Mouse (Mus musculus): Measurements from ENCODE around the gene Spaca4.

Spaca4 gene

DNA sequence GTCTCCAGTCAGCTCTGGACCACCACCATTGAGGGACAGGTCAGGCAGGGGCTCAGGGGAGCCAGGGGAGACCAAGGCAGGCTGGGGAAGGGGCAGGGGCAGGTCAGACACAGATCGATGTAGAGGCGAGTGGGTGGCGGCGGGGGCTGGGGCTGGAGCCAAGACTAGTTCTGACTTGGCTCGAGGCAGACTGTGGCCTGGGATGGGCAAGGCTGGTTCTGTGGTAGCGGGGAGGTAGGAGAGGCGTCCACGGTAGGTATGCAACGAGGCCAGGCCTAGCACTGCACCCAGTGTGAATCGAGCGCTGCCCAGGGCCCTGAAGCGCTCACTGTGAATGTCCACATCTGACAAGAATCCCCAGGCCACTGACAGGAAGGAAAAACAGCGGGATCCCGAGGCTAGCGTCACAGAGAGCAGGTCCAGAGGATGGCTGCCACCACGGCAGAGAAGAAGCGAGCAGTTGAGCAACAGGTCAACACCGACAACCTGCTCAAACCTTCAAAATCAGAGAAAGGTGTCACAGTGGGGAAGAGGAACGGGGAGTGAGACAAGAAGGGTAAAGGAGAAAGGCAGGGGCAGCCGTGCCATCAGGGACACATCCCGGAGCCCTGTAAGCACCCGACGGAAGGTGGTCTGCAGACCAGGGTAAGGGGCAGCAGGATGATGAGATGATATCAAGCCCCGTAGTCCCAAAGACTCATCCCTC is 14.1 kb downstream of the Spaca4 start:
- DNase-seq: no peak

DNA sequence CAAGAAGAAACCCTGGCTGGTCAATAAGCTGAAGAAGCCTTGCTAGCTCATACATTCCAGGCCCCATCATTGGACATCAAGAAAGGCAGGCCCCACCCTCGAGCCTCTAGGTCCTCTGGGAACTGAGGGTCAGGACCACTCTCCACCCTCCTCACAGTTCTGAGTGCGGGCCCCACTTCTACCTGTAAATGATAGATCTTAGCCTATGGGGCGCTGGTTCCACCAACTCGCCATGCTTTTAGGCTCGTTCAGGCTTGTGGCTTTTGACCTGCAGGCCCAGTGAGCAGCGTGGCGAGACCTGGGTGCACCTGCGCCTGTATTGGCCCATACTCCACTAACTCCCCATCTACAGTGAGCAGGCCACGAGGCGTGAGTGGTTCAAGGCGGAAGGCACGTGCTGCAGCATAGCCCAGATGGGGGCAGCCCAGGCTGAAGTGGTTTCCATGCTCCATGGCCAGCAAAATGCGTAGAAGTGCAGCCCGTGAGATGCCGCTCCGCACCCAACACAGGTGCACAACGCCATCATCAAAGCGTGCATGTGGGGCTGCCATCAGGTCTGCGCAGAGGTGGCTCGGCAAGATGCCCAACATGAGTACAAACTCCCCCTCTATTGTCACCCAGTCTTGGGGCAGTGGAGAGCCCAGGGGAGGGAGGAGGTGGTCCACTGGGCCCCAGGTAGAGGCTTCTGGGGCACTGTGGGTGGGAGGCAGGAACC is 15.0 kb downstream of the Spaca4 start:
- no peak for DNase-seq

DNA sequence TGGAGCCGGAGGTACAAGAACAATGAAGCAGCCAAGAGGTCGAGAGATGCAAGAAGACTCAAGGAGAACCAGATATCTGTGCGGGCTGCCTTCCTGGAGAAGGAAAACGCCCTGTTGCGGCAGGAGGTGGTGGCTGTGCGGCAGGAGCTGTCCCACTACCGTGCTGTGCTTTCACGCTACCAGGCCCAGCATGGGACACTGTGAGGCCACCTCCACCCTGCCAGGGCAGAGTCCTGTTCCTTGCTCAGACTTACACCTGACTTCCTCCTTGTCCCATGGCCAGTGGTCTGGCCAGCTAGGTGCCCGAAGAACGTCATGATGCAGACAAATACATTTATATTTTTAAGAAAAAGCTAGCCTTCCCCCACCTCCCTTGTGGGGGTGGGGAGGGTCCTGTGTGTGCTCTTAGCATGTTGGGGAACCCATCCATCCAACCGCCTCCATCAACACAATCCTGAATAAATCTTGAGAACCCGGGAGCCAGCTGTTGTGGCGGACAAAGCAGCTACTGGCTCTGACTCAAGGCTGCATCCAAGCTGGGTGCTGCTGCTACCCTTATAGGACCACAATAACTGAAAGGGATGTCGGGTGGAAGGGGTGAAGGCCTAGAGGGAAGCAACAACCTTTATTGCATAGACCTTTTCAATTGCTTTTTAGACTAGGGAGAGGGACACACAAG is 15.8 kb downstream of the Spaca4 start:
- DNase-seq: no peak

DNA sequence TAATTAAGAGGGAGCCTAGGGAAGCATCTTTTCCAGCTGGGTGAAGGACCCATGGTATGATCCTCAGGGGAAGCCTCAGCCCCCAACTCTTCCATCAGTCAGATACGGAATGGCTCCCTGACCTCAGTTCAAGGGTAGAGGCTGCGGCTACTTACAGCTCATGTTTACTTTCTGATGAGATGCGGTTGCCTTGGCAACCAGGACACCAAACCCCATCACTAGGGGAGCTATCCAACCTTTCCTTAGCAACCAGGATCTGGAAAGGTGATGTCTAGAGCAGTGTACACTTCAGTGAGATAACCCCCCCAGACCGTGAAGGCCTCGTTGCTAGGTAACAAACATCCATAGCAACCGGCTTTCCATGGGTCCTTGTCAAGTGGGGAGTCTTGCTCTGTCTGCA is 16.6 kb downstream of the Spaca4 start:
- peak; percentile 36 for DNase-seq

DNA sequence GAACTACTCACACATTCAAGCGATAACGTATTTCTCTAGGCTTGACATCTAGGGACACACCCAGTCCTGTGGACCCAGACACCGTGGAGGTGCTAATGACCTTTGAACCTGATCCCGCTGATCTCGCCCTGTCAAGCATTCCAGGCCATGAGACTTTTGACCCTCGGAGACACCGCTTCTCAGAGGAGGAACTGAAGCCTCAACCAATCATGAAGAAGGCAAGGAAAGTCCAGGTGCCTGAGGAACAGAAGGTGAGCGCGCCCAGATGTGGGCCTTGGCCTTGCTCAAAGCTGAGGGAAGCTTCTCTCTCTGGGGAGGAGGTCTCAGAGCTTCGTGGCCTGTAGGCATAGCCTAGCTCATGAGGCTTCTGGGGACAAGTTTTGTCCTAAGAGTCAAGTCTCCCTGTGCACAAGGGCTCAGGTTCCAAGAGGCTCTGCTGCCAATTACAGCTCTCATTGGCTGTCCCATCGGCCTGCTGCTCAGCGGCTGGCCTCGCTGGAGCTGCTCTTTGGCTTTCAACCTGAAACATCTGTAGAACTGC is 17.3 kb downstream of the Spaca4 start:
- DNase-seq: peak; percentile 78

DNA sequence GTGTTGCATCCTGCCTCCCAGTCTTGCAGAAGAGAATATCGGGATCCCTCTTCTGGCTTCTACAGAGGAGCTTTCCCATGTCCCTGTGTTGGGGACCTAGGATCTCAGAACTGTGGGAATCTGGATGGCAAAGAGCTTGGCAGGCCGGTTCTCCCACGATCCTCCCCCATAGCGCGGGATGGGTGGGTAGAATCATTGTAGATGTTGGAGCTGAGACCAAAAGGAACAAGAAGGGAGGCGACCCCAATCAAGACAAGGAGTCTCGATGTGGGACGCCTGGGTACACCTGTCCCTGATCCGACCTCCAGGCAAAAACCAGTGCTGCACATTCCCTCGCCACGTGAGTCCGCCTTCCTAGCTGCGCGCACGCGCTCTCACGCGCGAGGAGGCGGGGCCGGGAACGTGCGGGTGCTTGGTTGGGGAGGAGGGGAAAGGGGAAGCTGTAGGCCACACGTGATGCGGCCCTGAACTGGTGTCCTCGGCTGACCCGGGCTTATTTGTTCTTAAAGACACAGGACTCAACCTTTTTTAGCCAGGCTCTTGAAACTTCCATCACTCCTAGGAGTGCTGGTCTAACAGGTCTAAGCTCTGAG is 18.1 kb downstream of the Spaca4 start:
- DNase-seq: peak; percentile 100

DNA sequence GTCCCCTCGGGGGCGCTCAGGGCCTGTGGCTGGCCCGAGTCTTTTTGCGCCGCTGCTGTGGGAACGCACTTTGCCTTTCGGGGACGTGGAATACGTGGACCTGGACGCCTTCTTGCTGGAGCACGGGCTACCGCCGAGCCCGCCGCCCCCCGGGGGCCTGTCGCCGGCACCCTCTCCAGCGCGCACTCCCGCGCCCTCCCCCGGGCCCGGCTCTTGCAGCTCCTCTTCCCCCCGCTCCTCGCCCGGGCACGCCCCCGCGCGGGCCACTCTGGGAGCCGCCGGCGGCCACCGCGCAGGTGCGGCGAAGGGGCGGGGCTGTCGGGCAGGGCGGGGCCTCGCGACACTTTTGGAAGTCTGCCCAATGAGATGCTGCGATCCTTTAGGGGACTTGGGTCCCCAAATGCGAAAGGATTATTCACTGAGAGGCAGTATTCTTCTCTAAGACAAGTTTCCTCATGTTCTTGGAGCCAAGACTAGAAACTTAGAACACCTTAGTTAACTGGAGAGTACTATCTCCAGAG is 18.8 kb downstream of the Spaca4 start:
- peak; percentile 89 for DNase-seq

DNA sequence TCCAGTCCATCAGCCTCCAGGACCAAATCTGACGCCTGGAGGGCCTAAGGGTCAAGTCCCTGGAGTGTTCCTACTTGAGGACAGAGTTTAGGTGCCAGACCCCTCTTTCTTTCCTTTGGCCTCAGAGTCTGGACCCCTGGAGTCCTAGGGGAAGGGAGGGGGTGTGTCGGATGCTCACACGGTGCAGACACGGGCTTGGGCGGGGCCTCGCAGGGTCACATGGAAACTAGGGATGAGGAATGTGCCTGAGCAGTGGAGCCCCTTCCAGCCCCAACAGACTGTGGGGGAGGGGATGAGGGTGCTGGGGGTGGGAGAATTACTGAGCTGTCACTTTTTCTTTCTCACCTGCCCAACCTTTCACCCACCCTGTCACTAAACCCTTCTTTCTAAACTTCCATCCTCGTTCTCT is 19.7 kb downstream of the Spaca4 start:
- peak; percentile 87 for DNase-seq

DNA sequence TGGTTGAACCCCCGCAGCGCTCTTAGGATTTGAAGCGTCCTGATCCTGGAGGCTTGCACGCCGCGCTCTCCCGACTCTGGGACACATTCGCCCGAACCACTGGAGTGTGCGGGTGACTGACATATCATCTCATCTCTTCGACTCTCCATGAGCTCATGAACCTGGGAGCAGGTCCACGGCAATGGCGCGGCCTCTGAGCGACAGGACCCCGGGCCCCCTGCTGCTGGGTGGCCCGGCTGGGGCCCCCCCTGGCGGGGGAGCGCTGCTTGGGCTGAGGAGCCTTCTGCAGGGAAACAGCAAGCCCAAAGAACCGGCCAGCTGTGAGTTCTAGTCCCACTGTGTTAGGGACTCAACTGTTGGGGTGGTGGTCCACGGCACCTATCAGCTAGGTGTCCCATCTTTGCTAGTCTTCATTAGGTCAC is 20.2 kb downstream of the Spaca4 start:
- DNase-seq: no peak

DNA sequence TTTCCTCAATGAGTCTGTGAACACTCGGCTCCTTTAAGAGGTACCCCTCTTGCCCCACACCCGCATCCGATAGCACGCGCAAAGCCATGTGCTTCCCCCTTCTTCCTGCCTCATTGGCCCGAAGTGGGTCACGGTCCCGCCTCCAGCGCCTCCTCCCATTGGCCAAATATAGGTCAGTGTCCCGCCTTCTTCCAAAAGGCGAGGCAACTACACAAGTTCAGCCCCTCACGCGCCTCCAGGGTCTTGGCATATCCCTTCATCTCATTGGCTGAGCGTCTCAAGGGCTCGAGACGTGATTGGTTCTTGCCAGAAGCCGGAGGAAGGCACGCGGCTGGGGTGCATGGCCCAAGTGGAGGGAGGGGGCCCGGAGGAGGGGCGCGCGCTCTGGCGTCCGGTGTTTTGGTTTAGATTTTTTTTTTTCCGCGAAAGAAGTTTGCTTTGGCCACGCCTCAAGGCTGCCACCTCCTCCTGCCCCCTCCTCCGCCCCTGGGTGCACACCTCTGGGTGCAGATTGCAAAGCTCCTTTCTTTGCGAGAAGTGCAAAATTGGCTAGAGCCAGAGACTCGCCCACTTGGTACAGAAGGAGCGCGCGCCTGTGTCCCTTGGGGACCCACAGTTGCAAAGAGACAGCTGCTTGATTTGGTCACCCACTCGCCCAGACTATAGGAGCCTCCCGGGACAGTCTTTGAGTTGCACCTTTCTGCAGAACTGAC is 20.7 kb downstream of the Spaca4 start, which contains the start of gene Dbp:
Gene Dbp, plus strand, starts transcription at position 359 of the 713 bp plus-strand sequence.
- DNase-seq: peak; percentile 99

DNA sequence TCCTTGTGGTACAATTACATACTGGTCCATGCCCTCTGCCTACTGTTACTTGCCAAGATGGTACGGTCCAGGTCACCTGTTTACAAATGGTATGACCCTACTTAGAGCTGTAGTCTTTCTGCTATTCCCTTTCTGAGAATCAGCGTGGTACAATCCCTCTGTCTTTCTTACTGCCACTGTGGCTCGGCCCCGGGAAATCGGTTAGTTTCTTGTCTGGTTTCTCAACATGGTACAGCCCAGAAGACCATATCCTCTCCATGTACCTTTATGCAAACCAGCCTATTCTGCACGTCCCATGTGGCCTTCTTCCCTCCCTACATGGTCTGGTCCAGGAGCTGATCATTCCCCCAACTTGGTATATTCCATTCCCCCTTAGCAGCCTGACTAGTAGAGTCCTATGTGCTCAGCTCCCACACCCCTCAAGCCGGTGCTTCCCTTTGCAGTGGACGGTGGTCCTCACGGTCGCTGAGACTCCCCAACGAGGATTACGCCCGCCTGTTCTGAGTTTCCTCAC is 21.5 kb downstream of the Spaca4 start:
- peak; percentile 69 for DNase-seq

DNA sequence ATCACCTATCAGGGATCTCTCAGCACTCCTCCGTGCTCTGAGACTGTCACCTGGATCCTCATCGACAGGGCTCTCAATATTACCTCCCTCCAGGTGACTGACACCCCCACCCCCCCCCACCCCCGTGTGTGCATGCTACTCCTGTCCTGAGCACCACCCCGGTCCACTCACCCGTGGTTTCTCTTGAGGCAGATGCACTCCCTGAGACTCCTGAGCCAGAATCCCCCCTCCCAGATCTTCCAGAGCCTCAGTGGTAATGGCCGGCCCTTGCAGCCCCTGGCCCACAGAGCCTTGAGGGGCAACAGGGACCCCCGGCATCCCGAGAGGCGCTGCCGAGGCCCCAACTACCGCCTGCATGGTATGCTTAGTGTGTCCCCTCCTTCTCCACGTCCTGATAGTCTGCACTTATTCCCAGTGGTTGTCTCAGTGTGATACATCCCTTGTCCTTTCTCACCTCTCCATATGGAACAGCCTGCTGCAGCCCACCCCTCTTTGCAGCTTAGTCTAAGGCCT is 22.0 kb downstream of the Spaca4 start:
- DNase-seq: no peak

DNA sequence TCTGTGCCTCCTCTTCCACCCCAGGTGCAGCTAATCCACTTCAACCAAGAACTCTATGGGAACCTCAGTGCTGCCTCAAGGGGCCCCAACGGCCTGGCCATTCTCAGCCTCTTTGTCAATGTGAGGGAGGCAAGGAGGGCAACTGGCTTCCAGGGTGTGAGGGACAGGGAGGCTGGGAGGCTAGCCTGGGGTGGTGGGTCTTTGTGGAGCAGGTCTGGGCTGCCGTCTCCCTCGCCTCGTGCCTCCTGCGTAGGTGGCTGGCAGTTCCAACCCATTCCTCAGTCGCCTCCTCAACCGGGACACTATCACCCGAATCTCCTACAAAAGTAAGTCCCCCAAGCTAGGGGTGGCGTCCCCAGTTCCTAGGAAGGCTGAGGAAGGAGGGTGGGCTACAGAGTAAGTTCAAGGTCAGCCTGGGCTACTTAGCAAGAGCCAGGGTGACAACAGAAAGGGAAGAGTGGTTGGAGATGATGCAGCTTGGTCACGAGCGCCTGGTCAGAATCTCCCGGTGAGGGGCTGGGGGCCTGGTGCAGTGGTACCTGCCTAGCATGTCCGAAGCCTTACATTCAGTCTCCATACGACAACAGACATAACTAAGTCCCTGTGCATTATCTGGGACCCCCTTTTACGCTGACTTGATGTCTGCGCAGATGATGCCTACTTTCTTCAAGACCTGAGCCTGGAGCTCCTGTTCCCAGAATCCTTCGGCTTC is 22.6 kb downstream of the Spaca4 start:
- no peak for DNase-seq

DNA sequence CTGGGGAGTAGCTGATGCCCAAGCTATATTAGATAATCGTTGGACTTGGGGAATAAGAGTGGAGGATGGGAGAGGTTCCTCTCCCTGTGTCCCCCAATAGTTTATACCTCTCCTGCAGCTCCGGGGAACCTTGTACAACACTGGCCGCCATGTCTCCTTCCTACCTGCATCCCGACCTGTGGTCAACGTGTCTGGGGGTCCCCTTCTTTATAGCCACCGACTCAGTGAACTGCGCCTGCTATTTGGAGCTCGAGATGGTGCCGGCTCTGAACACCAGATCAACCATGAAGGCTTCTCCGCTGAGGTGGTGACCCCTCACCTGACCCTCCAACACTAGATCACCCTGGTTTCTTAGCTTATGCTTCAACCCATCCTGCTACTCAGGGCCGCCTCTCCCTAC is 23.3 kb downstream of the Spaca4 start:
- no peak for DNase-seq

DNA sequence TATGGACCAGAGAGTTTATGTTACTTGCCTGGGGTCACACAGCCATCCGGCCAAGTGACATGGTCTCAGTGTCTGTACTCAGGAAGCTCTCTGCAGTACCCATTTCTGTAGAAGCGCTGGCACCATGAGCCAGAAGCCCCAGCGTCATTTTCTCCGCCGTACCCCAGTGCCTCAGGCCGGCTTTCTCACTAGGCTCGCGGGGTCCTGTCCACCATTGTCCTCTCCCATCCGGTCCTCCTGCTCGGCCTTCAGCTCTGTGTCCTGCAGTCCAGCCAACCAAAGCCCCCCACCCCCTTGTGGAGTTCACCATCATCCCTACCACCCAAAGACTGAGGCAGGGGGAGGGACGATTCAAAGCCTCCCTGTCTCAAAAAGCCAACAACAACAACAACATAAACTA is 24.0 kb downstream of the Spaca4 start:
- no peak for DNase-seq

DNA sequence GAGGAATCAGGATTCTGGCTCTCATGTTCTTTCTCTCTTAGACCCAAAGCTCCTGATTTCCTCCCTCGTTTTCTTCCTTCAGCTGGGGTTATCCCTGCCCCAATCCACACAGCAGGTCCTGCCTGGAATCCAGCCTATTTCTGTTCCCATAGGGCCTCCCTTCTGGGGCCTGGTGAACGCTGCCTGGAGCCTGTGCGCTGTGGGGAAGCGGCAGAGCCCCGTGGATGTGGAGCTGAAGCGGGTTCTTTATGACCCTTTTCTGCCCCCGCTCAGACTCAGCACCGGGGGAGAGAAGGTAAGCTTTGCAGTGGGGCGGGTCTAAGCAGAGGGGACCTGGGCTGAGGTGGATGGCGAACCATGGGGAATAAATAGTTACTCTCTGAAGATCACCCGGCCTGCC is 24.5 kb downstream of the Spaca4 start:
- DNase-seq: no peak

DNA sequence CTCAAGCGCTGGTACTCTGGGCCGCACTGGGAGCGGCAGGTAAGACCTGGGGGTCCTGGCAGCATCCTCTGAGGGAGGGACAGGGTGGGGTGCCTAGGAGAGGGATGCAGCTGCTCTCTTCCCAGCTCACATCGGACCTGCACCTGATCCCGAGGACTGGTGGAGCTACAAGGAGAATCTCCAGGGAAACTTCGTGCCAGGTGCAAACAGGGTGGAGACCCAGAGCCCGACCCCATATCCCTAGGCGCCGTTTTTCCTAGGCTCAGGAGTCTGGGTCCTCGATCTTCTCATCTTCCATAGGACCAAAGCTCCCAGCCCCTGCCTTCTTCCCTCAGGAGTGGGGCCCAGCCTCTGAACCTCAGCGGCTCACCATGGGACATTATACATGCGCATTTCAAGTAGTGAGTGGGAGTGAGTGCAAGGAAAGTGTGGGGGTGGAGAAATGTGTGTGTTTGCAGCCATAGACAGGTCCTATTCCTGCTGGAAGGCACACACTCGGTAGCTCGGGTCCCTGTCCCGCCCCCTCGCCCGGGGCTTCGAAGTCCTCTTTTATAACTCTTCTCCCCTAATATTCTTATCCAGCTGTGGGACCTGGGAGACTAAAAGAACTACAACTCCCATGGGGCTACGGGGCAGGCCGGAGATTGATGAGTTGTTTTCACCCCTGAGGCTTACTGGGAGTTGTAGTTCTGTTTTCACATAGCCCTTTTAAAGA is 25.2 kb downstream of the Spaca4 start:
- peak; percentile 84 for DNase-seq

DNA sequence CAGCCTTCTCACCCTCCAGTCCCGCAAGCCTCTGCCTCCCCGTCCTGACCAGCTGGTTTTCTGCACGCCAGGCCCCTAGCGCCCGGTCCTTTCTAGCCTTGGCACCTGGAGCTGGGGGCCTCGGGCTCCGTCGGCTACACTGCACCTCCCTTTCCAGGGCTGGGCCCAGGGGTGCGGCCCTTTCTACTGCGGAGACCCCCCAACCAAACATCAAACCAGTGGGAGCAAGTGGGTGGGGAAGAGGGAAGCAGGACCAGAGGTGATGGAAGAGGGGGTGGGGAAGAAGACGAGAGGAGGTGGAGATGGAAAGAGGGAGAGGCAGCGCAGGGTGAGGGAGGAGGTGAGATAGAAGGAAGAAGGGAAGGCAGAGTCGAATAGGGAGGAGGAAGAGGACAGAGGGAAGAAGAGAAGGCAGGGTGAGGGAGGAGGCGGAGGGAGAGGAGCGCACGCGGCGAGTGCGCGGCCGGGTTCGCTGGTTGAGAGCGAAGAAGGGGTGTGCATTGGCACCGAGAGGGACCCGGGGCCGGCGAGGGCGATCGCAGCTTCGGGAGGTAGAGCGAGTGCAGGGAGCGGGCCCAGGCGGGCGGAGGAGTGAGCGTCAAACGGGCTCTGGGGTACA is 26.0 kb downstream of the Spaca4 start, which contains the start of gene Car11:
Gene Car11, plus strand, starts transcription at position 321 of the 619 bp plus-strand sequence.
- DNase-seq: no peak

DNA sequence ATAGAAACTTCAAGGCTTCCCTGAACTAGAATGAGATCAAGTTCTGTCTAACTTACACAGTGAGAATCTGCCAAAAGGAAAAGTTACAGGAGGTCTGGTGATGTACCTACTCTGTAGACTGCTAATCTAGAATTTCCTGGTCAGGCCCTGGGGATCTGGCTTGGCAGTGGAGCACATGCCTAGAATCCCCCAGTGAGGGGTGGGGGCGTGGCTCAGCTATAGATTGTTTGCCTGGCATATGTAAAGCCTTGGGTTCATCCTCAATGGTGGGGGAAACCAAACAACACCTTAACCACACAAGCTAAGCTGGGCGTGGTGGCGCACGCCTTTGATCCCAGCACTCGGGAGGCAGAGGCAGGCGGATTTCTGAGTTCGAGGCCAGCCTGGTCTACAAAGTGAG is 27.7 kb downstream of the Spaca4 start:
- no peak for DNase-seq

DNA sequence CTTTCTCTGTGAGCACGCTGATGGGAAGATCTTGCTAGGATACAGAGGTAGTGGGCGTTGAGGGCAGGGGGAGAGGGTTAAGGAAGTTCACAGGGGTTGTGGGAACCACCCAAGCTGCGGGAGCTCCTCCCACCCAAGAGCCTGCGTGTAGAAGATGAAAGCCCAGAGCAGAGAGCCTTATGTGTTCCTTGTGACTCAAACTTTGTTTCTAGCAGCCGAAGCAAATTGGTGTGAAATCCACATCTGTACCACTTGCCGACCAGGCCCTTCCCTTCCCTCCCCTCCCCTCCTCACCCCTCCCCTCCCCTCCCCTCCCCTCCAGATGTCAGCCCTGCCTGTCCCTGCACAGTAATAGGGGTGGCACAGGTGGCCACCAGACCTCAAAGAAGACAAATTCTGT is 30.5 kb downstream of the Spaca4 start:
- no peak for DNase-seq

Data from kidney, adult 18-20 months (tissue).